Mouse (Mus musculus) layer of hippocampus, adult 9-11 months (tissue): ENCODE data around the gene Sult1a1.
A peak's percentile ranks its signal among the peaks of the same experiment; 100 is the strongest.

Source experiments
- DNase-seq: peaks from one replicate; pipeline ENCODE4 v3.0.0; 2022

Sult1a1 gene

DNA sequence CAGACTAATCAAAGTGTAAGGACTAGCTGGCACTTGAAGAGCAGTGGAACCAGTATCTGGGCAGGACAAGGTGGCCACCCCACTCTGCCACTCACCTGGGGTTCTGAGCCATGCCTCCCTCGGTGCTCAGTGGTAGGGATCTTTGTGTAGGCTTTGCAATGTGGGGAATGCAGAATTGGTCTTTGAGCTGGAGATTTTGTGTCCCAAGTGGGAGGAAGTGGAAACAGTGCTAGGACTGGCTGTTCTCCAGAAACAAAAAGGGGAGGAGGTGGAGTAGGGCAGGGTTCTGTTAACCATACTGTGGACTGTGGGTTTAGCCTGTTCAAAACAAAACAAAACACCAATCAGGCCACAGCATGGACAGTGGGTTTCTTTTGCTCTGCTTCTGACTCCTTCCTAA is at the start of gene Sult1a1:
Gene Sult1a1 (minus strand): TSS at position 226 of the 400 bp plus-strand sequence.
- DNase-seq: no peak

- DNase-seq: no peak
Measured at GRCm38 (mm10) chr7:126725667-126726066, 49.4 kb upstream of the Sult1a1 start.

- DNase-seq: no peak
Measured at GRCm38 (mm10) chr7:126725077-126725476, 48.8 kb upstream of the Sult1a1 start.

GRCm38 (mm10) chr7:126721635-126722034 is 45.4 kb upstream of the Sult1a1 start:
- no peak for DNase-seq

GRCm38 (mm10) chr7:126718787-126719337 is 42.6 kb upstream of the Sult1a1 start:
- DNase-seq: no peak

- DNase-seq: no peak
Measured at GRCm38 (mm10) chr7:126717566-126717965, 41.3 kb upstream of the Sult1a1 start.

DNA sequence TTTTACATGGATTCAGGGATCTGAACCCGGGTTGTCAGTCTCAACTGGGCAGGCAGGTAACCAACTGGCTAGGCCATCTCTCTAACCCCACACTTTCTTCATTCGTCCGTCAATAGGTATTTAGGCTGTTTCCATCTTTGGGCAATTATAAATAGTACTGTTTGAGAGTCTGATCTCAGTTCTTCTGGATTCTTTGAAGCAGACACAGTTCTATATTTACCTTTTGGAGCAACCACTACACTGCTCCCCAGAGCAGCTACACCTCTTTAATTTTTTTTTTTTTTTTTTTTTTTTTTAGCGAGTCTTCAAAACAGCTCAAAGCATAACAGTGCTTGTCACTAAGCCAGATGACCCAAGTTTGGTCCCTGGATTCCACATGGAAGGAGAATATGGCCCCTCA is 39.4 kb upstream of the Sult1a1 start:
- DNase-seq: no peak

DNA sequence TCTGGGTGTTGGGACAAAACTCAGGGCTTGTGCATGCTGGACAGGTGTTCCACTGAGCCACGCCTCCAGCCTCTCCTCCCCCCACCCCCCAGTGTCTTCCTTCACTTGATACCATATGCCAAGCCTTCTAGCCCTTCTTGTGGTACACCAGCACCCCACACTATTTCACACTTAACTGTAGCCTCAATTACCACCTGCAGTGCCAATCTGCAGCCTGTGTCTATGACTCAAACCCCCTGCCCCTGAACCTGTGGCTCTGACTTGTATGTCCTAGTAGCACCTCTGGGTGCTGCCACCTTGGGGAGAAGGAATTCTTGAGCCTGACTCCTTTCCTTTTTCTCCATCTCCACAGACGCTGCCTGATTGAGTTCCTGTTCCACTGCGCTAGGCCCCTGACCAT is 35.7 kb upstream of the Sult1a1 start:
- no peak for DNase-seq

GRCm38 (mm10) chr7:126710266-126710665 is 34.0 kb upstream of the Sult1a1 start:
- no peak for DNase-seq

DNA sequence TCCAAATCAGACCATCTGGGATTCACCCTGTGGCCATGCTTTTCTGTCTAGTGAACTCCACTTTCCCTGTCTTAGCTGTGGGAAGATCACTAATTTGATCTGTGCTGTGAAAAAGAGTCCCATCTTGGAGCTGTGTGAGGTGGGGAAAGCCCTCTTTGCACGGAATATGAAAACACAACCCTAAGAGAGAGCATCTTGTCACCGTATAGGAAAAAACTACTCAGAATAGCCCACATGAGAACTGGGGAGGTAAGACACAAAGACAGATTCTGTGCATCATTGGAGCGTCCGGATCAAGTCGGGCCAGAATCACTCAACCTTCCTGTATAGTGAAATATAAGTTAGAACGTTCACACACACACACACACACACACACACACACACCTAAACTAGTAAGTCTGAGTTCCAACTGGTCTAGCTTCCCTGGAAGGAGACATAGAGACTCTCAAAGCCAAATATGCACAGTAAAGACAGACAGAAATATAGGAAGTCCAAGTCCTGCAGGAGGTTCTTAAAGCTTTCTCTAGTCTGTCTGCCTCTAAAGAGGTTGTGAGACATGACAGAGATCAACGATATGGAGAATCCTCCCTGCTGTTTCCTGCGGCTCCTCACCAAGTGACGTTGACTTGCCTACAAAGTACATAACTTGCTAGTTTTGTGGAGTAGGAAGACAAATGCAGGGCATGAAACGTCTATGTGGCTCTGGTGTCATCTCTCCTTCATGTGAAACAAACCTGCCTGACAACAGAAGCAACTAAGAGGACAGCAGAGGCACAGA is 32.1 kb upstream of the Sult1a1 start:
- DNase-seq: no peak

- DNase-seq: peak; percentile 42
Measured at GRCm38 (mm10) chr7:126707442-126708174, 31.4 kb upstream of the Sult1a1 start, which contains the start of gene Coro1a. Gene Coro1a (minus strand): TSS chr7:126707787.

DNA sequence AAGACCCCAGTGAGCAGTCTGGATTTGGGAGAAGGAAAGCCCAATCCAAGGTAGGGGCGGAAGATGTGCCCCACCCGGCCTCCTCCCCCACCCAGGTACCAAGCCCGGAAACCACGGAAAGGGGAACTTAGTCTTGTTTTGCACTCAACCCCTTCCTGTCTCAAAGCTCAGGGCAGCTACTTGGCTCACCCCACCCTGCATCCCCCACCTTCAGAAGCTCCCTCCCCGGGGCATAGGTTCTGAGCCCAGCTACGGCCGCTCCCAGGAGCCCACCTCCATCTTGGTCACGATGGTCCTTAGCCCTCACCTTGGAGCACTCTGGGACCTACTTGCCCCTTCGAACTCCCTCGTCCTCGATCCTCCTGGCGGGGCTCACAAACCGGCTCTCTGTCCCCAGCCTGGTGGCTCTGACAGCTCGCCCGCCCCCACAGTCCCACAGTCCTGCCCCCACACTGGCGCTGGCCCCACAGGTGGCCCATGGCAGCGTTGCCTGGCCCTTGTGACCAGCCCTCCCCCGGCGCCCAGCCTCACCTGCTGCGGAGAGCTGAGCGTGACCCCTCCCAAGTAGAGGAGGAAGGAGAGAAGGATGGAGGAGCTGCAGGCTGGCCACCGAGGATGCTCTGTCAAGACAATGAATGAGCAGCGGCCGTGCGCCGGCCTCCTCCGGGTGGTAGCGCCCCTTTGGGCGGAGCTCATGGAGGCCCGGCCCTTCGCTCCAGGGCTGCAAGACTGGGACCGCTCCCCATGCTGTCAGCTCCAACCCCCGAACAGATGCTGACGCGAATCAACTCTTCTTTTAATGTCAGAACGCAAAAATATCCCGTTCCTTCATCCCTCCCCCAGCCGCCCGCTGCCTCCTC is 28.1 kb upstream of the Sult1a1 start:
- peak; percentile 95 for DNase-seq

GRCm38 (mm10) chr7:126703757-126704077 is 27.5 kb upstream of the Sult1a1 start:
- DNase-seq: peak; percentile 42

DNA sequence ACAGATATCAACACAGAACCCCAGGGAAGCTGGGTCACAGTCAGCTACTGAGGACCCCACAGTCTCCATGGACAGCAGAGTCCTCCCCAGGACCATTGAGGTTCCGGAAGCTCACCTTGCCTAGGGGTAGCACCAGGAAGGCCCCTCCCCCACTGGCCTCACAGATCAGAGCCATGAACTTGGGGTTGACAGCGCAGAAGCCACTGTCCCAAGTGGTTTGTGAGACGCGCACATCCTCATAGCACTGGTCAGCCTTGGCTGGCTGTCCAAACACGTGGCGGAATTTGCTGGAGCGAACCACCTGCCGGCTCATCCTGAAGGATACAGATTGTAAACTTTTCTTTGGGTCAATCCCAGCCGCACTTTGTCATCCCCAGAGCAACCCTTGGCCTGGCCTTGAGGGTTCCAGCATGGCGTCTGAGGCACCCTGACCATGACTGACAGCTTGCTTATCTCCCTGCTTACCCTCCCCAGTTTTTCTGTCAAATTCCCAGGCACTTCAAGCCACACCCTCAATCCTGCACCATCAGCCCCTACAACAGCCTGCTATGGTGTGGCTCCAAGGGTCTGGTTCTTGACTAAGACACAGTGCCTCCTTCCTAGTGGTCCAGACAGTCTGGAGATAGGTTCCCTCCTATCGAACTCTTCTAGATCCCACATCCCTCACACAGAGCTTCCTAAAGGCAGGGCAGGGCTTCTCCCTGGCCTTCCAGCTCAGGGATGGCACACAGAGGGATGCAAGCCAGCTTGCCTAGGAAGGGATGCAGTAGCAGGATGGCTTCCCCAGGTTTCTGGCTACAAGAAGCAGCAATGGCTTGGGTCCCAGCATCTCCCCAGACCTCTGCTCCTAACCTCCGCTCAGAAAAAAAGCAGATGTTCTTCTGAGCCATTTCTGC is 26.9 kb upstream of the Sult1a1 start:
- DNase-seq: peak; percentile 51

- peak; percentile 78 for DNase-seq
Measured at GRCm38 (mm10) chr7:126702358-126702757, 26.1 kb upstream of the Sult1a1 start.

GRCm38 (mm10) chr7:126701559-126702357 is 25.5 kb upstream of the Sult1a1 start:
- no peak for DNase-seq

DNA sequence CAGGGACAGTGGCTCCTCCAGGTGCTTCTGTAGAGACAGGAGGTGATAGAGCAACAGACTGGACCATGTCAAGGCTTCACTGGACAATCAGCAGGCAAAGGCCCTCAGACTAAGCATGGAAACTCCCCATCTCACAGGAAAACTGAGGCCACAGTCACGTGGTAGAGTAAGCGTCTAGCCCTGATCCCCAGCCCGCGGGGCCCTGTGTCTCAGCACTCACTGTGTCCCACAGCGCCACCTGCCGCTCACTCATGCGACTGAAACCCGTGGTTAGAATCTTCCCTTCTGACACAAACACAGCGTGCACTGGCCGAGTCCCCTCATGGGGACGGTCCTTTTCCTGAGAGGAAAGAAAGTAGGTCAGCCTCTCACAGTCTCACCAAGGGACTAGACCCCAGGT is 24.8 kb upstream of the Sult1a1 start:
- DNase-seq: peak; percentile 89

DNA sequence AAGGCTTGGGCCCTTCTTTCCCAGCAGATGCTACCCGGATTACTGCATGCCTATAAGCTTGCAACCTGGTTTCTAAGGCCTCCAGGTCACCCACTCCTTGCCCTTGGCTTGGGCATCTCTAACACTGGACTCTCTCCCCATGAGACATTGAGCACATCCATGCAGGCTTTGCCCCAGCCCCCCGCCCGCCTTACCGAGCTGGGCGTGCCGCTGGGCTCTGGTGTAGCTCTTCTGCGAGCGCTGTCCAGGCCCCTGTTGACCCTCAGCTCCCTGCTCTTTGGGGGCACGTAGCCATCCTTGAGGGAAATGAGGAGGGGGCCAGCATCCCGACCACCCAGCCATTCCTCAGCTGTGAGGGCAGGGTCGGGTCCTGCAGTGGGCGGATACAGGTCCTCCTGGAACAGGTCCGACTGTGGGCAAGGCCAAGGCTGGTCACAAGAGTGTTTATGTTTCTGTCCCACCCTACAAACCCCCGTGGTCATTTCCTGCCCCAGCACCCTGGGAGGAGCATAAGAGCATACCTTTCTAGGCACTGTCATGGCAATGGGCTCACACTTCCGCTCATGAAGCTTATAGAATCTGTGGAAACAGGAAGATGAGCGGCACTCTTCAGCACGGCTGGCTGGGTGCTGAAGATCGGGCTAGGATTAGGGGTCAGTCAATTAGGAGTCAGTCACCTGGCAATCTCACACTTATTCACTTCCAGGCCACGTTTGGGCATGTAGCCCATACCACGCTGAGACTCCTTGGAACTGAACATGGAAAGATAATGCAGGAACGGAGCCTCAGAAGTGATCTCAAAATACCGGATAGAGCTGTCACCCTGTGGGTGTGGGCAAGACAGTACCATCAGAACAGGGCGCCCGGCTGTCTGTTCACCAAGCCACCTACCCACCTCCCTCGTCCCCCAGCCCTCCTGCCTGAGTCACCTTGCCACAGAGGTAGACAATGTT is 24.1 kb upstream of the Sult1a1 start:
- no peak for DNase-seq

- no peak for DNase-seq
Measured at GRCm38 (mm10) chr7:126697838-126698237, 21.6 kb upstream of the Sult1a1 start.

- no peak for DNase-seq
Measured at GRCm38 (mm10) chr7:126696886-126697285, 20.7 kb upstream of the Sult1a1 start.
